Mouse (Mus musculus) neural tube, embryonic 15.5 days (tissue): ENCODE measurements around the gene Rad17. TPM values are rescaled to one million over a fixed set of nuclear protein-coding genes. Genes with fewer than 3 reads are reported as not detected.
A peak's percentile ranks its signal among the peaks of the same experiment; 100 is the strongest.

ENCODE experiments used
- ATAC-seq: fragments of 200-750 bp; cut with Nextera tagmentation; 2 replicates; pipeline ENCODE4 v1.8.0; 2017; ENCODE audit warnings: mild to moderate bottlenecking, moderate TSS enrichment, moderate library complexity; ENCODE audit not compliant: low FRiP score
- H3K27ac ChIP-seq: fragments of 300-500 bp; sonication (generic); replicated peaks from 2 replicates; pipeline ENCODE4 v1.5.1; 2015; ENCODE audit warnings: mild to moderate bottlenecking, inconsistent platforms
- H3K27me3 ChIP-seq: fragments of 300-500 bp; sonication (generic); replicated peaks from 2 replicates; pipeline ENCODE4 v1.6.1; 2015; ENCODE audit warnings: inconsistent platforms
- H3K36me3 ChIP-seq: fragments of 300-500 bp; sonication (generic); 2 replicates; pipeline ENCODE4 v1.6.1; 2015; ENCODE audit warnings: inconsistent platforms
- H3K4me1 ChIP-seq: fragments of 300-500 bp; sonication (generic); 2 replicates; pipeline ENCODE4 v1.6.1; 2015; ENCODE audit warnings: inconsistent platforms
- H3K4me2 ChIP-seq: fragments of 300-500 bp; sonication (generic); 2 replicates; pipeline ENCODE4 v1.6.1; 2015; ENCODE audit warnings: inconsistent platforms, mild to moderate bottlenecking, moderate library complexity
- H3K4me3 ChIP-seq: fragments of 300-500 bp; sonication (generic); replicated peaks from 2 replicates; pipeline ENCODE4 v1.5.1; 2015; ENCODE audit warnings: mild to moderate bottlenecking, inconsistent platforms
- H3K9ac ChIP-seq: fragments of 300-500 bp; sonication (generic); replicated peaks from 2 replicates; pipeline ENCODE4 v1.6.1; 2015; ENCODE audit warnings: mild to moderate bottlenecking, inconsistent platforms
- H3K9me3 ChIP-seq: fragments of 300-500 bp; sonication (generic); replicated peaks from 2 replicates; pipeline ENCODE4 v1.6.1; 2016; ENCODE audit warnings: inconsistent platforms
- WGBS: fragments of 180-500 bp; shearing (Covaris S2); methylation state at CpG from one replicate; pipeline ENCODE4 v1.1.7; 2015; ENCODE audit warnings: mixed read lengths; 5-methylcytosine and 5-hydroxymethylcytosine counted together
- polyA plus RNA-seq: library from polyadenylated mRNA; unstranded; fragments of >200 nt; fragmentation: Nextera tagmentation; extraction: Ambion mirVana; gene quantifications from 2 replicates; pipeline ENCODE4 v1.2.1, GENCODE M21; 2015

Rad17 gene
- polyA plus RNA-seq, 1 experiment from 2014 or later: 16.2 TPM

GRCm38 (mm10) chr13:100594041-100594792 lies 56.6 kb downstream of the Rad17 start:
- H3K36me3 ChIP-seq: no peaks in the 10 kb centered on the region
- peak overlapping the region; percentile 30; the same call in 1 of the 2 replicates for H3K4me2 ChIP-seq
- 61% methylated on average over 12 of the region's 17 CpGs for WGBS
- no peak overlapping the region for H3K9ac ChIP-seq
- no peaks in the 10 kb centered on the region for H3K4me1 ChIP-seq
- H3K27ac ChIP-seq: peak overlapping the region; percentile 68
- H3K9me3 ChIP-seq: no peaks in the 10 kb centered on the region
- H3K27me3 ChIP-seq: no peaks in the 10 kb centered on the region
- H3K4me3 ChIP-seq: no peak overlapping the region
- peak; percentile 75 for ATAC-seq

- peak overlapping the region; percentile 36 for H3K4me2 ChIP-seq
- ATAC-seq: no peak
- WGBS: 82% methylated on average over 12 of the region's 12 CpGs
Measured at GRCm38 (mm10) chr13:100588646-100589045, 62.2 kb downstream of the Rad17 start.

GRCm38 (mm10) chr13:100582144-100582543 lies 68.7 kb downstream of the Rad17 start:
- Histone ChIP-seq H3K27ac (no peak overlapping the region), H3K4me2 (no peak overlapping the region), H3K36me3 (no peaks in the 10 kb centered on the region), H3K9me3 (no peaks in the 10 kb centered on the region), H3K4me1 (no peaks in the 10 kb centered on the region), H3K27me3 (no peaks in the 10 kb centered on the region), H3K4me3 (no peak overlapping the region), H3K9ac (no peak overlapping the region)
- WGBS: 47% methylated on average over 6 of the region's 6 CpGs
- ATAC-seq: no peak

More at GRCm38 (mm10) chr13:100588646-100589045, 62.2 kb downstream of the Rad17 start:
- Histone ChIP-seq H3K36me3 (no peaks in the 10 kb centered on the region), H3K4me1 (no peaks in the 10 kb centered on the region), H3K27me3 (no peaks in the 10 kb centered on the region), H3K4me3 (0 out of 2 replicates have a peak overlapping the region, but pooled peaks have one; percentile 1), H3K9ac (no peak overlapping the region), H3K27ac (no peak overlapping the region), H3K9me3 (no peaks in the 10 kb centered on the region)

DNA sequence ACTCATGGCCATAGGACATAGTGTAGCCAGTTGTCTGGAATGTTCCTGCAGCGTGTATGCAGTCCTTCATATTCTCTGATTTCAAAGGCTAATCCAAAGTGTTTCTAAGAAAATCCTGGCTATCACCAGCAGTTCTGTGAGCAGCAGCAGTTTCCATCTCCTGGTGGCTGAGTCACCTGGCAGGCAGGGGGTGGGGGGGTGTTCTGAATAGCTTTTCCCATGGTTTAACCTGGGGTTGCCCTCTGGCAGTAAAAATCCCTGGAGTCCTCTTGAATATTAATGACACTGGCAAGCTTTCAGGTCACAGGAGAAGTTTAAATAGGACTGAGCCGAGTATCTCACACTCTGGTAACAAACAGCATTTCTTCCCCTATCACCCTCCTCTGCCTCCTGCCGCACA lies 69.2 kb downstream of the Rad17 start:
- Histone ChIP-seq H3K27ac (no peak overlapping the region), H3K9ac (no peak overlapping the region), H3K36me3 (no peaks in the 10 kb centered on the region), H3K9me3 (no peaks in the 10 kb centered on the region), H3K4me2 (no peak overlapping the region), H3K4me1 (no peaks in the 10 kb centered on the region), H3K27me3 (no peaks in the 10 kb centered on the region), H3K4me3 (no peak overlapping the region)
- WGBS: 38% methylated on average over 3 of the region's 3 CpGs
- no peak for ATAC-seq

GRCm38 (mm10) chr13:100579951-100580350 lies 70.9 kb downstream of the Rad17 start:
- no peaks in the 10 kb centered on the region for H3K4me1 ChIP-seq
- no peaks in the 10 kb centered on the region for H3K9me3 ChIP-seq
- no peak overlapping the region for H3K9ac ChIP-seq
- H3K27ac ChIP-seq: no peak overlapping the region
- no peak overlapping the region for H3K4me2 ChIP-seq
- H3K4me3 ChIP-seq: no peak overlapping the region
- H3K27me3 ChIP-seq: no peaks in the 10 kb centered on the region
- H3K36me3 ChIP-seq: no peaks in the 10 kb centered on the region
- ATAC-seq: no peak

- Histone ChIP-seq H3K4me2 (no peak overlapping the region), H3K36me3 (no peaks in the 10 kb centered on the region), H3K27ac (no peak overlapping the region), H3K4me1 (no peaks in the 10 kb centered on the region), H3K27me3 (no peaks in the 10 kb centered on the region), H3K4me3 (no peak overlapping the region), H3K9ac (no peak overlapping the region), H3K9me3 (no peaks in the 10 kb centered on the region)
- WGBS: 63% methylated on average over 3 of the region's 3 CpGs
- no peak for ATAC-seq
Measured at GRCm38 (mm10) chr13:100579220-100579619, 71.6 kb downstream of the Rad17 start.

GRCm38 (mm10) chr13:100575950-100576349 lies 74.9 kb downstream of the Rad17 start:
- H3K9me3 ChIP-seq: no peaks in the 10 kb centered on the region
- H3K4me3 ChIP-seq: no peak overlapping the region
- H3K36me3 ChIP-seq: no peaks in the 10 kb centered on the region
- H3K27me3 ChIP-seq: no peaks in the 10 kb centered on the region
- 75% methylated on average over 2 of the region's 2 CpGs for WGBS
- no peak overlapping the region for H3K27ac ChIP-seq
- ATAC-seq: no peak
- H3K4me2 ChIP-seq: no peak overlapping the region
- no peak overlapping the region for H3K9ac ChIP-seq
- no peaks in the 10 kb centered on the region for H3K4me1 ChIP-seq

- Histone ChIP-seq H3K4me2 (no peak overlapping the region), H3K27ac (no peak overlapping the region), H3K36me3 (no peaks in the 10 kb centered on the region), H3K4me1 (no peaks in the 10 kb centered on the region), H3K27me3 (no peaks in the 10 kb centered on the region), H3K4me3 (no peak overlapping the region), H3K9me3 (no peaks in the 10 kb centered on the region), H3K9ac (no peak overlapping the region)
- no peak for ATAC-seq
- 83% methylated on average over 2 of the region's 2 CpGs for WGBS
Measured at GRCm38 (mm10) chr13:100570713-100571112, 80.1 kb downstream of the Rad17 start.

DNA sequence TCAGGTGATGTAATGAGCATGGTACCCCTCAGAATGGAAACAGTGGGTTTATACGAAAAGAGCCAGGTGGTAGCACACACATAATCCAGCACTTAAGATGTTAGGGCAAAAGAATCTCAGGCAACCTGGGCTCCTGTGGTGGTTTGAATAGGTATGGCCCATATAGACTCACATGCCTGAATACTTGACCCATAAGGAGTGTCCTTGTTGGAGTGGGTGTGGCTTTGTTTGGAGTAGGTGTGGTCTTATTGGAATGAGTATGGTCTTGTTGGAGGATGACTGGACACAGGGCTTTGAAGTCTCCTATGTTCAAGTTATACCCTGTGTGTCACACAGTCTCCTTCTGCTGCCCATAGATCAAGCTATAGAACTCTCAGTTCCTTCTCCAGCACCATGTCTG lies 82.5 kb downstream of the Rad17 start:
- Histone ChIP-seq H3K9me3 (no peaks in the 10 kb centered on the region), H3K27ac (no peak overlapping the region), H3K9ac (no peak overlapping the region), H3K4me1 (no peaks in the 10 kb centered on the region), H3K4me2 (no peak overlapping the region), H3K36me3 (no peaks in the 10 kb centered on the region), H3K27me3 (no peaks in the 10 kb centered on the region), H3K4me3 (no peak overlapping the region)
- 100% methylated on average over 1 of the region's 1 CpGs for WGBS
- ATAC-seq: no peak

Other genes with a start within 250 kb of the Rad17 start
- 0.04 and 0.15 TPM in 2 replicates for gene Naip1, start 198.2 kb downstream of the Rad17 start, polyA plus RNA-seq
- gene Gtf2h2, start 158.5 kb downstream of the Rad17 start, polyA plus RNA-seq: 61.7 and 75.7 TPM in 2 replicates
- 6.7 and 13.2 TPM in 2 replicates for gene Ocln, start 98.3 kb downstream of the Rad17 start, polyA plus RNA-seq
- gene Marveld2, start 34.1 kb downstream of the Rad17 start, polyA plus RNA-seq: 2.5 and 4.9 TPM in 2 replicates
- gene Ak6, start 72 bp downstream of the Rad17 start, polyA plus RNA-seq: 306 and 309 TPM in 2 replicates
- 25.3 and 29.1 TPM in 2 replicates for gene Taf9, start 528 bp upstream of the Rad17 start, polyA plus RNA-seq
- 1.5 and 3.7 TPM in 2 replicates for gene Ccdc125, start 18.7 kb upstream of the Rad17 start, polyA plus RNA-seq
- 40.2 and 50.5 TPM in 2 replicates for gene Cdk7, start 79.9 kb upstream of the Rad17 start, polyA plus RNA-seq
- gene Mrps36, start 93.6 kb upstream of the Rad17 start, polyA plus RNA-seq: 164 and 168 TPM in 2 replicates
- 5.9 and 11.2 TPM in 2 replicates for gene Cenph, start 124.8 kb upstream of the Rad17 start, polyA plus RNA-seq
- 28.1 and 74.7 TPM in 2 replicates for gene Ccnb1, start 135.5 kb upstream of the Rad17 start, polyA plus RNA-seq
- 34.1 and 38.6 TPM in 2 replicates for gene Slc30a5, start 182.4 kb upstream of the Rad17 start, polyA plus RNA-seq